Mouse (Mus musculus): ENCODE results near the gene Smcr8.

Smcr8 gene

DNA sequence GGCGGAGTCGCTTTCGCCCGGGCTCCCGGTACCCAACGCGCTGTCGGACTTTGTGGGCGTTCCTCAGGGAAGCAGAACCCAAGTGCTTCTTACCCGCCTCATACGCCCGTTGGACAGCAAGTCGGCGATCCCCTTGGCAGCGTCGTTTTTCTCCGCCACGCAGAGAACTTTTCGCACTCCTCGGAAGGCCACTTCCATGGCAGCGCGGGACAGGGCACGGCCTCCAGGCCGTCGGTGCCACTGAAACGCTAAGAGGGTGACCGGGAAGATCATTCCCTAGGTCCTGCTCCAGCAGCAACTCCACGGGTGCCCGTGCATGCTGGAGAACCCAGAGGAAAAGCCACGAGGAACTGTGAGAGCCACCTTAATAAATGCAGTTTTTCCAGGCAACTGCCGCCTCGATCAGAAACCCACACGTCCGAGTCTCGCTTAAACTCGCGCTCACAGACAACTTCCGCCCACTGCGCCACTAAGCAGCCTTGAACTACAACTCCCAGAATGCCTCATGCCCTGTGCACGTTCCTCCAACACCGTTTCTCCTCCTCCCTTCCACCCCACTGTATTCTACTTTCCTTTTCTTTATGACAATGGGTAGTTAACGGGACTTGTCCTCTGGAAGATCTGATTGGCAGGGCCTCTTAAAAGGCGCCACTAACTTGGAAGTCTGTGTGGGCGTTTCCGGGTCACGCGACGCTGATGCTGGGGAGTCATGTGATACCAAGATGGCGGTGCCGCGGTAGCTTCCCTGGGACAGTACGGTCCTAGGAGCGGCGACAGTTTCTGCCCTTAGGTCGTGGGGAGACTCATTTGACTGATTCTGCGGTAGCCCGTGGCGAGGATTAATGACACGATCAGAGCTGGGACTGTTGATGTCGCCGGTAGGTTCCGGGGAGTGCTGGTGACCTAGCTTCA is at the start of gene Smcr8, which contains the start of gene Top3a:
Gene Smcr8 (plus strand): TSS at position 696 of the 912 bp plus-strand sequence.
Gene Top3a (minus strand): TSS at position 537 of the 912 bp plus-strand sequence.
- DNase-seq (ENCODE audit: low spot score in 2 of 2): peak; percentile 58 to 70

DNA sequence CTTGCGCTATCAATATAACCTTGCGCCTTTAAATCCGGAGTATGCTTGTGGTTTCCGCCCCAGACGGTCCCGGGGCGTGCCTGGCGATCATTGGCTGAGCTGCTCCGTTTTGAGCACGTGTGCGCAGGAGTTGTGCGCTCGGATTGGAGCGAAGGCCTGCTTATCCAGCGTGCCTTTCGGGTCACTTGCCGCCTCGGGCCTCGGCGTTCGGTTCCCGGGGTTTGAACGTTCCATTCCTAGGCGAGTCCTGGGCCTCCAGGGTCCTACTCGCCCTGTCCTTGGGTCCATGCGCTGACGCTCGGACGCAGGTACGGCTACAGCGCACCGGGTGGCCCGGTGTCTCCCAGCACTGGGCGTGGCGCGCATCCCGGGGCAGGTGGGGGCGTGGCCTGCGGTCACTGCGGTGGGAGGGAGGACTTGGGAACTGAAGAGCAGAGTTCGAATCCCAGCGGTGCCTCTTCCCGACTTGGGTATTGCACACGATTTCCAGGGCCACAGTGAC is 49.0 kb upstream of the Smcr8 start, which contains the start of gene Mief2:
Gene Mief2 (plus strand): TSS at position 139 of the 502 bp plus-strand sequence.
- peak; percentile 79 to 82 for DNase-seq (ENCODE audit: low spot score in 2 of 2)

DNA sequence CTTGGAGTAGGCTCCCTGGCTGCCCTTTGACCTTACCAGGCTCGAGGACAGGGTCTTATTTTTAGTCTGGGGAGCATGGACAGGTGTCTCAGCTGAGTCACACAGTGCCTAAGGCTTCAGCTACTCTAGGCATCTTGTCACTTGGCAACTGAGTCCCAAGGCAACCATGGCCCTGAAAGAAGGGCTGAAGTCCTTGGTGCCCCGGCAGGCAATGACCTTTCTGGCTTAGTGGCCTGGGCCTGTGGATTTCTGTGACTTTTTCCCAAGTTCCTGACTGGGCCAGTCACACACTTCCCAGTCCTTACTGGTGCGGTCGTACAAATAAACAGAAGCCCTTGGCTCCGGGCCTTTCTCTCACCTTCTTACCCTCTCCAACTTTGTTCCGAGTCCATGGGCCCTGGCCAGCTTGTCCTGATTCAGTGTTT is 48.1 kb upstream of the Smcr8 start:
- no peak for DNase-seq (ENCODE audit: low spot score in 2 of 2)

- DNase-seq (ENCODE audit: low spot score in 2 of 2): no peak
Measured at GRCm38 (mm10) chr11:60730169-60730568, 47.2 kb upstream of the Smcr8 start.

- no peak for DNase-seq (ENCODE audit: low spot score in 2 of 2)
Measured at GRCm38 (mm10) chr11:60731251-60731650, 46.1 kb upstream of the Smcr8 start.

GRCm38 (mm10) chr11:60734206-60734605 is 43.1 kb upstream of the Smcr8 start:
- no peak for DNase-seq (ENCODE audit: low spot score in 2 of 2)

GRCm38 (mm10) chr11:60735191-60735590 is 42.1 kb upstream of the Smcr8 start:
- no peak for DNase-seq (ENCODE audit: low spot score in 2 of 2)

- no peak for DNase-seq (ENCODE audit: low spot score in 2 of 2)
Measured at GRCm38 (mm10) chr11:60736491-60736890, 40.8 kb upstream of the Smcr8 start.

- DNase-seq (ENCODE audit: low spot score in 2 of 2): no peak
Measured at GRCm38 (mm10) chr11:60737450-60737849, 39.9 kb upstream of the Smcr8 start.

DNA sequence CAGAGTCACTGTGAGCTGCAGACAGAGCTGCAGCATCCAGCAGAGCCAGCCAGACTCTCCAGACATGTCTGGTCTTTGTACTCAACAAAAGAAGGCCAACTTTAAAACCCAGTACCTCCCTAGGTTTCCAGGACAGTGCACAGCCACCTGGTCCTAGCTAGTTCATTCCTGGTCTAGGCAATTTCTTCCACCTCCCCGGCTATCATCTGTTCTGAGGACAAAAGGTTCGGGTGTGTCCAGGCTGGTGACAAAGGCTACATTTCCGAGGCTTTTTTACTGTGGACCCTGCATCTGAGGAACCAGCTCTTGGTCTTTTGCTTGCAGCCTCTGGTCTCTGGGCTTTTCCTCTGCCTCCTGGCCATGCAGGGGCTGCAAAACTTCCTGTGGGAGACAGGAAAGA is 37.0 kb upstream of the Smcr8 start:
- DNase-seq (ENCODE audit: low spot score in 2 of 2): no peak

- DNase-seq (ENCODE audit: low spot score in 2 of 2): no peak
Measured at GRCm38 (mm10) chr11:60755570-60755969, 21.8 kb upstream of the Smcr8 start.

DNA sequence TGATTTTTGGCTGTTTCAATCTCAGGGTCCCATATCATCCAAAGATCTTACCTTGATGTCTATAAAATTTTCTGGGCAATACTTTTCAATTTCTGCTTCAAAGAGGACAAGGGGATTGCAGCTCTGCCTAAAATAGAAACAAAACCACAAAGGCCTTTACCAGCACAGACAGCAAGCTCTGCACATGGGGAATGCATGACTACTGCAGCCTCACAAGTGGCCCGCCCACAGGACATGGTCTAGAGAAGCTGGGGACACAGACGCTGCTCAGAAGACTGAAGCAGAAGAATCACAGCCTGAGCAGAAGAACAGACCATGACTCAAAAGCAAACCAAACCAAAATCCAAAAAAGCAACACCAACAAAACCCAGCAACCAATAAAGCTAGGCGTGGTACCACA is 15.6 kb upstream of the Smcr8 start:
- DNase-seq (ENCODE audit: low spot score in 2 of 2): no peak

- no peak for DNase-seq (ENCODE audit: low spot score in 2 of 2)
Measured at GRCm38 (mm10) chr11:60766969-60767368, 10.4 kb upstream of the Smcr8 start.

DNA sequence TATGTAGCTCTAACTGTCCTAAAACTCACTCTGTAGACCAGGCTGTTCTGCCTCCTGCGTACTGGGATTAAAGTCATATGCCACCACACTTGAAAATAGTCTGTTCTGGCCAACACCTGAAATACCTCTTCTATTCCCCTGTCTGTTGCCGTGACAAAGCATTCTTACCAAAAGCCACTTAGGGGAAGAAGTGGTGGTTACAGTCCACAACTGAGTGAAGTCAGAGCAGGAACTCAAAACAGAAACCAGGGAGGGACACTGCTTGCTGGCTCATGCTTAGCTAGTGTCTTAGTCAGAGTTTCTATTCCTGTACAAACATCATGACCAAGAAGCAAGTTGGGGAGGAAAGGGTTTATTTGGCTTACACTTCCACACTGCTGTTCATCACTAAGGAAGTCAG is 8.0 kb upstream of the Smcr8 start:
- no peak for DNase-seq (ENCODE audit: low spot score in 2 of 2)

- no peak for DNase-seq (ENCODE audit: low spot score in 2 of 2)
Measured at GRCm38 (mm10) chr11:60770776-60771175, 6.5 kb upstream of the Smcr8 start.

DNA sequence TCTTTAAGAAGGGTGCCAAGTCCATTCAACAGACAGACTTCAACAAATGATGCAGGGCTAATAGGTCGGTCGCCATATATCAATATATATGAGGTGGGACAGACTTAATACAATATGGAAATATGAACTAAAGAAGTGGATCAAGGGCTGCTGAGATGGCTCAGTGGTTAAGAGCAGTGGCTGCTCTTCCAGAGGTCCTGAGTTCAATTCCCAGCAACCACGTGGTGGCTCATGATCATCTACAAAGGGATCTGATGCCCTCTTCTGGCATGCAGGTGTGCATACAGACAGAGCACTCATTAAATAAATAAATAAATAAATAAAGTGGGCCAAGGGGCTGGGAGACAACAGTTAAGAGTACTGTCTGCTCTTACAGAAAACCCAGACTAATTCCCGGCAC is 5.2 kb upstream of the Smcr8 start:
- DNase-seq (ENCODE audit: low spot score in 2 of 2): no peak

DNA sequence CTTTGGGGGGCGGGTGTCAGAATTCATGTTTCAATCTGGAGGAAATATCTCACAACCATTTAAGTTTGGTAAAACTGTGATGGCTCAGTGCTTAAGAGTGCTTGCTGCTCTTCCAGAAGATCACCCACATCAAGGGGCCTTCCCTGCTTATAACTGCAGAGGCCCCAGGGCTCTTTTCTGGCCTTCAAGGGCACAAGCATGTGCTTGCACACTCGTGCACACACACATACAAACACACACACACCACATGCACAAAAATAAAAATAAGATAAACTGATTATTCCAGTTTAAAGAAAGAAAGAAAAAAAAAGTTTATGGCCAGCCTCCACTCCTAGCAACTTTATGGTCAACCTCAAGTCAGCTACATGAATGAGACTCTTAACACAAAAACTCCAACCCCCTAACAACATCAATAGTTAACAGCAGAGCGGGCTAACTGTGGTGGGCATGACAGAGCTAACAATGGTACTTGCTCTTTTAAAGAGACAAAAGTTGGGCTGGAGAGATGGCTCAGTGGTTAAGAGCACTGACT is 3.1 kb upstream of the Smcr8 start:
- no peak for DNase-seq (ENCODE audit: low spot score in 2 of 2)

- DNase-seq (ENCODE audit: low spot score in 2 of 2): no peak
Measured at GRCm38 (mm10) chr11:60774841-60775240, 2.5 kb upstream of the Smcr8 start.

- DNase-seq (ENCODE audit: low spot score in 2 of 2): no peak
Measured at GRCm38 (mm10) chr11:60775578-60775977, 1.7 kb upstream of the Smcr8 start.

DNA sequence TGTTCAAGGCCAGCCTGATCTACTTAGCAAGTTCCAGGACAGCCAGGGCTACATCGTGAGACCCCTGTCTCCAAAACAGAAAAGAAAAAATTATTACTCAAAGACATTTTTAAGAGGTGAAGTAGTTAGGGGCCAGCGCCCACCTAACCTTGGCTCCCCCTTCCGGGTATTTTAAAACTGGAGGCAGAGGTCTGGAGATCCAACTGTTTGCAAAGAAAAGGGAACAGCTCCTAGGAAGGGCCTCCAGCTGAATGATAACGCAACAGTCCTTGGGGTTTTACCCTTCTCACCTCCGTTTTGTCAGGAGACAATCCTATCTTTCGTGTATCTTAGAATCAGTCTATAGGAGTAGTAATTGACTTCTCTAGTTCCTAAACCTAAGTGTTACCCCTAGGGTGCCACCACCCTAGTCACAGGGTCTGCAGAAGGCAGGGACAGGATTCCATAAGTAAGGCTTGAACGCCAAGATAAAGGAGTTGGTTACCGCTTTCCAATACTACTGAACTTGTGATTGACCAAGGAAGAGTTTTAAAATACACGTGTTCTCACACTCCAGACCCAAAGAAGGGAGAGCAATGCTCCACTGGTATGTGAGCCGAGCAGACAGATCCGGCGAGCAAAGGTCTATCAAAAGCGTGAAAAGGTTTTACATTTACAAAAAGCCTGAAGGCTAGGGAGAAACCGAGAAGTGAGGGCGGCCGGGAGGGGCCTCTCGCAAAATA is 1.1 kb upstream of the Smcr8 start:
- no peak for DNase-seq (ENCODE audit: low spot score in 2 of 2)

- no peak for DNase-seq (ENCODE audit: low spot score in 2 of 2)
Measured at GRCm38 (mm10) chr11:60777801-60778370, 562 bp downstream of the Smcr8 start.

- DNase-seq (ENCODE audit: low spot score in 2 of 2): no peak
Measured at GRCm38 (mm10) chr11:60779673-60780189, 2.4 kb downstream of the Smcr8 start.
